Mouse (Mus musculus) forebrain, embryonic 15.5 days (tissue): ENCODE data around the gene Tcf7. TPM values are rescaled to one million over a fixed set of nuclear protein-coding genes. Genes with fewer than 3 reads are reported as not detected.

Experiments used
- ATAC-seq: fragments of 200-750 bp; cut with Nextera tagmentation; replicated peaks from 2 replicates; pipeline ENCODE4 v1.8.0; 2017; ENCODE audit warnings: mild to moderate bottlenecking, moderate TSS enrichment, moderate library complexity
- H3K27ac ChIP-seq: fragments of 300-500 bp; sonication (generic); replicated peaks from 2 replicates; pipeline ENCODE4 v1.5.1; 2015; ENCODE audit warnings: mild to moderate bottlenecking, inconsistent platforms
- H3K27me3 ChIP-seq: fragments of 300-500 bp; sonication (generic); 2 replicates; pipeline ENCODE4 v1.6.1; 2015; ENCODE audit warnings: inconsistent platforms
- H3K36me3 ChIP-seq: fragments of 300-500 bp; sonication (generic); 2 replicates; pipeline ENCODE4 v1.6.1; 2015; ENCODE audit warnings: mild to moderate bottlenecking, inconsistent platforms
- H3K4me1 ChIP-seq: fragments of 300-500 bp; sonication (generic); 2 replicates; pipeline ENCODE4 v1.6.1; 2015; ENCODE audit warnings: inconsistent platforms
- H3K4me2 ChIP-seq: fragments of 300-500 bp; sonication (generic); replicated peaks from 2 replicates; pipeline ENCODE4 v1.6.1; 2015; ENCODE audit warnings: mild to moderate bottlenecking, inconsistent platforms
- H3K4me3 ChIP-seq: fragments of 300-500 bp; sonication (generic); 2 replicates; pipeline ENCODE4 v1.5.1; 2015; ENCODE audit warnings: mild to moderate bottlenecking, inconsistent platforms
- H3K9ac ChIP-seq: fragments of 300-500 bp; sonication (generic); replicated peaks from 2 replicates; pipeline ENCODE4 v1.6.1; 2015; ENCODE audit warnings: mild to moderate bottlenecking, inconsistent platforms
- H3K9me3 ChIP-seq: fragments of 300-500 bp; sonication (generic); 2 replicates; pipeline ENCODE4 v1.6.1; 2016; ENCODE audit warnings: inconsistent platforms
- WGBS: fragments of 180-500 bp; shearing (Covaris S2); methylation state at CpG from one replicate; pipeline ENCODE4 v1.1.7; 2015; ENCODE audit warnings: mixed read lengths; 5-methylcytosine and 5-hydroxymethylcytosine counted together
- polyA plus RNA-seq: library from polyadenylated mRNA; unstranded; fragments of >200 nt; fragmentation: Nextera tagmentation; extraction: Ambion mirVana; gene quantifications from 2 replicates; pipeline ENCODE4 v1.2.1, GENCODE M21; 2015

Tcf7 gene
- polyA plus RNA-seq = 3.4 and 4.2 TPM in 2 replicates

DNA sequence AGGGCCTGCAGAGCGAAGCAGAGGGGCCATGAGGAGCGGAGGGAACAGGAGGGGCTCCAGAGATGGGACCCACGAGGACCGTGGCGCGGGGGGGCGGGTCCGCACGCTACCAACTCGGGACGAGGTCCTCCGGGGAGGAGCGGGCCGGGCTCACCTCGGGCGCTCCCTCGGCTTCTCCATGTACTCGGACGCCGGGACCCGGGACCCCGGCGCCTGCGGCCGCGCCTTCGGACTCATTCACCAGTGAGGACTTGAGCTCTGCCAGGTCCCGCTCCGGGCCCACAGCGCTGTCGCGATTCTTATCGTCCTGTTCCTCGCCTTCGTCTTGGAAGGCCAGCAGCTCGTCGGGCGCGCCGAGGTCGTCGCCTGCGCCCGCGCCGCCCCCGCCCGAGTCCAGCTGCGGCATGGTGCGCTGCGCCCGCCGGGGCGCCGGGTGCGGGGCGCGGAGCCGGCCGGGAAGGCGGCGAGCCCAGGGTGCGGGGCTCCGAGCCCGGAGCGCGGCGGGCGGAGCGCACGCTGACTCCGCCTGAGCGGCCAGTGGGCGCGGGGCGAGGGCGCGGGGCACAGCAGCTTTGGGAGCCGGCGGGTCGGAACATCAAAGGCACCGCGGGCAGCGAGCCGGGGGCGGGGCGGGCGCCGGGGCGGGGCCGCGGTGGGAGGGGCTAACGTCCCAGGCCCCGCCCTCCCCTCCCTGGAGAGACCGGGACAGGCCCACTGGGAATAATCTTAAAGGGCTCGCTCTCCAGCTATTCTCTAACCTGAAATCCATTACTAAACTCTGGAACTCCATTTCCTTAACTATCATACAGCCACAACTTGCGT, at the start of gene Tcf7:
TSS of gene Tcf7 (minus strand) at position 241 of the 822 bp plus-strand sequence.
- peak within 1 kb of the TSS; percentile 55 for H3K9ac ChIP-seq
- ATAC-seq = peak; percentile 79
- H3K4me2 ChIP-seq = peak within 1 kb of the TSS; percentile 88
- no peaks in the 10 kb centered on the region for H3K9me3 ChIP-seq
- H3K27me3 ChIP-seq = peaks cover 13% of the 10 kb centered on the region; the same call in 1 of the 2 replicates
- no peak within 1 kb of the TSS for H3K27ac ChIP-seq
- H3K36me3 ChIP-seq = no peaks in the 10 kb centered on the region
- peak within 1 kb of the TSS; percentile 76 for H3K4me3 ChIP-seq
- peaks cover 30% of the 10 kb centered on the region for H3K4me1 ChIP-seq
- WGBS = 2% methylated on average over 87 of the region's 97 CpGs

DNA sequence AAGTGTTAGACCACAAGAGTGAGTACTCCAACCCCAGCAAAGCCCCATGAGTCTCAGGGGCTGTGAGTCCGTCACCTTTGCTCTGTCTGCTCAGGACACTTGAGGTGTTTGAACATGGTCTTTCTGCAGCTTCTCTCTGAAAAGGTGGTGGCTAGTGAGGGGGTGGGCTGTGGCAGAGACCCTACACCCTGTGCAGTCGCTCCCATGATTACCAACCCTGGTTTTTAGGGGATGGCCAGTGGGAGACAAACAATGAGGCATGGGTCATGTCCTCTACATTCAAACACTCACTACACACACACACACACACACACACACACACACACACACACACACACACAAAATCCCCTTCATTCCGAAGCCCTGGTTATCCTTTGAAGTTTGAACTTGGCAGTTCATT, 44.5 kb upstream of the Tcf7 start:
- Histone ChIP-seq H3K9me3 (no peaks in the 10 kb centered on the region), H3K4me1 (peaks cover 1% of the 10 kb centered on the region; the same call in 1 of the 2 replicates), H3K9ac (no peak overlapping the region), H3K27ac (no peak overlapping the region), H3K36me3 (no peaks in the 10 kb centered on the region), H3K27me3 (no peaks in the 10 kb centered on the region), H3K4me2 (no peak overlapping the region), H3K4me3 (no peak overlapping the region)
- ATAC-seq = no peak
- 53% methylated on average over 3 of the region's 3 CpGs for WGBS

DNA sequence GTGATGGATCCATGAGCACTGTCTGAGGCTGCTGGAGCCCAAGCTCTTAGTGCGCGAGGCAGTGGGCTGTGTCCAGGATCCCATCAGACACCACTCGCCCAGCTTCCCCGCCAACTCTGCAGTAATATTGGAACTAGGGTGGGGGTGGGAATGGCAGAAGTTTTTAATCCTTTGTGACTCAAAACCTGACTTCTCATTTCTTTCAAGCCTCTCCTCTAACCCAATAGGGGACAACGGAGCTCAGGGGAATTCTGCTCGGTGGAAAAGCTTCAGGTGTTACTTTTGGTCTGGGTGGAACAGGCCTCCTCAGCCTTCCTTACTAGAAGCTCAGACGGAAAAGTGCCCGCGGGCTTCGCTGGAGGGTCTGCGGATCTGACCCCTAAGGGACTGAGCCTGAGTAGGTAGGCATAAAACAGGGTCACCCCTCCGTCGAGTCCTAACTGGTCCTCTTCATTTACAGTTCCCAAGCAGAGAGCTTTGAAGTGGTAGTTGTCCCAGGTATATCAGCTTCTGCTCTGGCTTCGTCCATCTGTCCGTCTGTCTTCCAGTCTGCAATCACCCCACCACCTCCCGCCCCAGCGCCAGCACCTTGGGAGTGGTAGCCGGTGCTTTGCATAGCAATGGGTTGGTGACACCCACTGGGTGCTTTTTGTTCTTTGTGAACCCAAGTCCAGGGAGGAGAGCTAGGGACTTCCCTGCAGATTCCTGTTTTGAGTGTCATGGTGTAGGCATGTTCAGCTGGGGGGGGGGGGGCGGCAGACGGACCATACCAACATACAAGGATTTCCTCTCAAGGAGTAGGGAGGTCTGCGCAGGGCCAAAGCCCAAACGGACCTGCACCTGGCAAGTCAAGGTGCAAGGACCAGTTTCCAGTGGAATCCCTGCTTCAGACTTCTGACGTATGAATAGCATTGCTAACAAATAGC, 41.9 kb upstream of the Tcf7 start:
- Histone ChIP-seq H3K4me2 (no peak overlapping the region), H3K9ac (no peak overlapping the region), H3K4me3 (no peak overlapping the region), H3K9me3 (no peaks in the 10 kb centered on the region), H3K36me3 (no peaks in the 10 kb centered on the region), H3K27ac (no peak overlapping the region), H3K4me1 (no peaks in the 10 kb centered on the region), H3K27me3 (no peaks in the 10 kb centered on the region)
- ATAC-seq = no peak
- WGBS = 60% methylated on average over 23 of the region's 23 CpGs

DNA sequence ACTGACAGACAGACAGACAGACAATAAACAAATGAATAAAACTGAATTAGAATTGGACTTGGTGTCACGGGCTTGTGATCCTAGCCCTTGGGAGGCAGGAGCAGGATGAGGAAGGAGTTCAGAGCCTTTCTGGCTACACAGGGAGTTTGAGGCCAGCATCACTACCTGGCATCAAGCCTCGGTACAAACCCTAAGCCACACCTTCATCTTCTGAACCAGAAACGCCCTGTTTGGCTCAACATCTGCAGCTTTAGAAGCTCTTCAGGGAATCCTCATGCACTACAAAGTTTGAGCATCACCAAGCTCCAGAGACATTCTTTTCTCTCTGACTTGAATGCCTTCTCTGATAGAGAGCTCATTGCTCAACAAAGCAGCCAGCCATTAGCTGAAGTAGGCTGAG, 38.7 kb upstream of the Tcf7 start:
- no peak overlapping the region for H3K4me3 ChIP-seq
- WGBS = 74% methylated on average over 3 of the region's 3 CpGs
- H3K36me3 ChIP-seq = no peaks in the 10 kb centered on the region
- H3K4me2 ChIP-seq = no peak overlapping the region
- no peak overlapping the region for H3K9ac ChIP-seq
- H3K27ac ChIP-seq = no peak overlapping the region
- no peaks in the 10 kb centered on the region for H3K27me3 ChIP-seq
- no peaks in the 10 kb centered on the region for H3K4me1 ChIP-seq
- no peaks in the 10 kb centered on the region for H3K9me3 ChIP-seq
- ATAC-seq = no peak

DNA sequence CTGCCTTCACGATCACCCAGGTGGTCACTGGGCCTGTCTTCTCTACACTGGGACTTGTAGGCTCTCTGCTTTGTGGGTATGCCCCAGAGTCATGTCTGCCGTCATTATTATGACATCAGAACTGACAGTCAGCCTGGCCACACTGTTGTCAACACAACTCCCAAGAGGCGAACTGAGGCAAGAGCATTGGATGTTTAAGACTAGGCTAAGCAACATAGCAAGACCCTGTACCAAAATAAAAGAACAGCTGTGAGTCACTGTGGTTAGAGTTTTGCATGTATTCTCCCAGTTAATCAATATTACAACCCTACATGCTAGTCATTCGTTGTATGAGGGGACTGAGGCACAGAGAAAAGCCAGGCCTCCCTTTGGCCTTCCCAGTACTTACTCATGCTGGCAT, 37.7 kb upstream of the Tcf7 start:
- no peaks in the 10 kb centered on the region for H3K4me1 ChIP-seq
- H3K9ac ChIP-seq = no peak overlapping the region
- H3K9me3 ChIP-seq = no peaks in the 10 kb centered on the region
- no peaks in the 10 kb centered on the region for H3K36me3 ChIP-seq
- ATAC-seq = no peak
- H3K4me3 ChIP-seq = no peak overlapping the region
- H3K27ac ChIP-seq = no peak overlapping the region
- no peaks in the 10 kb centered on the region for H3K27me3 ChIP-seq
- WGBS = 84% methylated on average over 4 of the region's 4 CpGs
- H3K4me2 ChIP-seq = no peak overlapping the region

DNA sequence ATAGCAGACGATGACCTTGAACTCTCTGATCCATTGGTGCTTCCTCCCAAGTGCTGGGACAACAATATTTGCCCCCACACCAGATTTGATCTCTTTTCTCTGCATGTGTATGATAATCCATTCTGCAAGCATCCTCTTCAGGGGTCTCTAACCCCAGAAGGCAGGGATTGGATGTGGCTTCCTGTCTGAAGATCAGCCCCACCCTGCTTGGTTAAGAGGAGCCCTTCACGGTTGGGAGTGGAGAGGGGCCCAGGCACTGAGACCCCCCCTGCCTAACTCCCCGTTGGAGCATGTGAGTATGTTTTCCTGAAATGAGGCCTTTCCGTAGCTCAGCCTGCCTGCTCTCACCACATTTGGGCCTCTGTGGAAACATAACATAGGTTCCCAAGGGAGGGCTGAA, 36.9 kb upstream of the Tcf7 start:
- Histone ChIP-seq H3K4me2 (no peak overlapping the region), H3K4me1 (no peaks in the 10 kb centered on the region), H3K27me3 (0 out of 2 replicates have a peak, but pooled peaks cover 4% of the 10 kb centered on the region), H3K4me3 (no peak overlapping the region), H3K27ac (no peak overlapping the region), H3K9ac (no peak overlapping the region), H3K36me3 (no peaks in the 10 kb centered on the region), H3K9me3 (no peaks in the 10 kb centered on the region)
- WGBS = 85% methylated on average over 4 of the region's 4 CpGs
- ATAC-seq = no peak

DNA sequence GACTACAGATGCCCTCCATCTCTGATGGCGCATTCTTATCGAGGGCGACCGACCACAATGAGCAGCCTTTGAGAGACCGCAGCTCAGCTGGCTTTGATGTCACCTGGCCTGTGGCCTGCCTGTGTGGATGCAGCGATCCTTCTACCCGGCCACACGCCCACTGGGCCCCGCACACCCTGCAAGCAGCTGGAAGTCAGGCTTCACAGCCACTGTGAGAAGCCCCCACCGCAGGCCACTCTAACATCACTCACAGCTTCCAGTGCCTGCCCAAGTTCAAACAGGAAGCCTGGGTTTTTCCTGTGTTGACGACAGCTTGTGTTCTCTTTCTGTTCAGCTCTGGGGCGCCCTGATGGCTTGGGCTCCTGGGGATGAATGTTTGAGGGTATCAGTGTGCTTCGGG, 35.6 kb upstream of the Tcf7 start:
- no peaks in the 10 kb centered on the region for H3K9me3 ChIP-seq
- no peaks in the 10 kb centered on the region for H3K36me3 ChIP-seq
- H3K27ac ChIP-seq = no peak overlapping the region
- no peak overlapping the region for H3K4me2 ChIP-seq
- no peaks in the 10 kb centered on the region for H3K4me1 ChIP-seq
- 0 out of 2 replicates have a peak, but pooled peaks cover 8% of the 10 kb centered on the region for H3K27me3 ChIP-seq
- H3K4me3 ChIP-seq = no peak overlapping the region
- no peak for ATAC-seq
- 75% methylated on average over 13 of the region's 13 CpGs for WGBS
- H3K9ac ChIP-seq = no peak overlapping the region

DNA sequence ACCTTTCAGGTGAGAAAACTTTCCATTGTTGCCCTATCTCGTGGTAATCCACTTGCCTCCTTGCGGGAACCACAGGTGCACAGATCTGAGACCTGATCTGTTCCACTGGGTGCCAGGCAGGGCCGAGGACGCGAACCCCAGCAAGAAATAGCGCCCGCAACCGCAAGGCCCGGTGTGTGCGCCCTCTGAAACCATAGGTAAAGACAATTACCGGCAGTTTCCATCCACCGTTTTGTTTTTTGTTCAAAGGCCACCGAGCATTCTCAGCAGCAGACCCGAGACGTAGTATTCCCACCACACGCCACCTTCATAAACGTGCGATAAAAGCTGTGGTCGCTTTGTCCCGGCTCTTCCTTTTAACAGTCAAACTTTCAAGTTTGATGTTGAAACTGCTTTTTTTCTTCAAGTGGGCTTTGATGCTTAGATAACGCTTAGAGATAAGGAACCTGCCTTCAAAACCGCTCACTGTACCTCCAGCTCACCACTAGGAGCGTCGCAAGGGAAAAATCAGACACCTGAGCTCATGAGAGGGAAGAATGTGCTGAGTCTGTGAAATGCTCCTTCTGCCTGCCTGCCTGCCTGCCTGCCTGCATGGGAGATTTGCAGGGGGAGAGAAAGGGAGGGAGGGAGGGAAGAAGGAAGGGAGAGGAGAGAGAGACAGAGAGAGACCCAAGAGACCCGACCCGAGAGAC, 31.4 kb upstream of the Tcf7 start:
- Histone ChIP-seq H3K27ac (no peak overlapping the region), H3K9me3 (no peaks in the 10 kb centered on the region), H3K4me3 (no peak overlapping the region), H3K9ac (no peak overlapping the region), H3K36me3 (no peaks in the 10 kb centered on the region), H3K27me3 (0 out of 2 replicates have a peak, but pooled peaks cover 8% of the 10 kb centered on the region), H3K4me2 (no peak overlapping the region), H3K4me1 (no peaks in the 10 kb centered on the region)
- 15% methylated on average over 26 of the region's 26 CpGs for WGBS
- ATAC-seq = no peak

DNA sequence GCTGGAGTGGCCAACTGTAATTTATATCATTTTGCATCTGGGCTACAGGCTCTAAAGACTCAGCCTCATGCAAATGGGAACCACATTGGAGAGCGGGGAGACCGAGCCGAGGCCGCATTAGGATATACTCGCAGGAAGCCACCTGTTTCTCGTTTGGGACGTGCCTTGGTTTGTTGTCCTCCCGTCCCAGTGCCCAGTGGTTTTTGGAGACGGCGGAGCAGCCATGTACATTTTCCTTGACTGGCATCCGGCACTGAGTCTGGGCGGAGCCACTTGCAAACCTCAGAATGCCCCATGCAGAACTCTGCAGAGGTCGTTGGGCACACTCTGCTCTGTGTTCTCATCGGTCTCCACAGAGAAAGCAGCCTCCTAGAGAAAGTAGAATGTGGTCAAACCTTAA, 27.9 kb upstream of the Tcf7 start:
- 0 out of 2 replicates have a peak, but pooled peaks cover 8% of the 10 kb centered on the region for H3K27me3 ChIP-seq
- no peak overlapping the region for H3K9ac ChIP-seq
- WGBS = 79% methylated on average over 14 of the region's 14 CpGs

DNA sequence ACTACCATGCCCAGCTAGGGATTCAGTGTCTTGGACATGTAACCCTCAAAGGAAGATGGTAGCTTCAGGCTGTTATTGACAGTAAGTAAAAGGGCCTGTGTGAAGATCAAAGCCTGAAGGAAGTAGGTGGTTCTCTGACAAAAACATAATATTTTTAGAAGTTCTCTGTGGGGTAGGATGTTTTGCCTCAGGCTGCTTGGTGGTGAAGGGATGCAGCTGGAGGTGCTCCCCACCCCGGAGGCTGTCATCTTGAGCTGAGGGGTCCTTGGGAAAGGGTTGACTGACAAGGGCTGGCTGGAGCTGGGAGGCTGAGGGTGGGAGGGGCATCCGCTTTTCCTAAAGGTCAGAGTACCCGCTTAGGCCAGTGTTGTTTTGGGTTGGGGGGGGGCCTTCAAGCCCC, 26.7 kb upstream of the Tcf7 start:
- no peak overlapping the region for H3K9ac ChIP-seq
- H3K4me1 ChIP-seq = no peaks in the 10 kb centered on the region
- WGBS = 75% methylated on average over 3 of the region's 3 CpGs
- 0 out of 2 replicates have a peak, but pooled peaks cover 5% of the 10 kb centered on the region for H3K27me3 ChIP-seq
- no peak overlapping the region for H3K27ac ChIP-seq
- no peak for ATAC-seq
- H3K36me3 ChIP-seq = no peaks in the 10 kb centered on the region
- no peak overlapping the region for H3K4me2 ChIP-seq
- H3K4me3 ChIP-seq = no peak overlapping the region
- H3K9me3 ChIP-seq = no peaks in the 10 kb centered on the region

More for the DNA sequence above, 27.9 kb upstream of the Tcf7 start:
- no peaks in the 10 kb centered on the region for H3K36me3 ChIP-seq
- ATAC-seq = no peak
- no peak overlapping the region for H3K27ac ChIP-seq
- H3K9me3 ChIP-seq = no peaks in the 10 kb centered on the region
- no peak overlapping the region for H3K4me3 ChIP-seq
- no peaks in the 10 kb centered on the region for H3K4me1 ChIP-seq
- no peak overlapping the region for H3K4me2 ChIP-seq

DNA sequence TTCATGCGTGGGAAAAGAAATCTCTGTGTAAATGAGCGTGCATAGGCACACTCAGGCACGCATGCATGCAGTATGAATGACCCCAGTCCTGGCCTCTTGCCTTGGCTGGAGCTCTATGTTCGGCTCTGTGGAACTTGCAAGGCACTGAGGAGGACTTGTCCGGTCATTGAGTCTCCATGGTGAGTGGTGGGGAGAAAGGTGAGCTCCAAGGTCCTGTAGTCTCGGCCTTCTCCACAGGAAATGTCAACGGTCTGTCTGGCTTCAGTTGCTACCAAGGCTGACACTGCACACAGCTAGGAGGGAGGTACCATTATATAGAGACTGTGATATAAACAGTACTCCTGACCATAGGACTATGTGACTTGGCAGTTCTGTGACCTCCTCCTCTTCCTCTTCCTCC, 23.6 kb upstream of the Tcf7 start:
- ATAC-seq = no peak
- Histone ChIP-seq H3K36me3 (no peaks in the 10 kb centered on the region), H3K4me1 (no peaks in the 10 kb centered on the region), H3K27me3 (no peaks in the 10 kb centered on the region), H3K9me3 (no peaks in the 10 kb centered on the region), H3K27ac (no peak overlapping the region), H3K4me2 (no peak overlapping the region), H3K4me3 (no peak overlapping the region), H3K9ac (no peak overlapping the region)
- 87% methylated on average over 7 of the region's 7 CpGs for WGBS

DNA sequence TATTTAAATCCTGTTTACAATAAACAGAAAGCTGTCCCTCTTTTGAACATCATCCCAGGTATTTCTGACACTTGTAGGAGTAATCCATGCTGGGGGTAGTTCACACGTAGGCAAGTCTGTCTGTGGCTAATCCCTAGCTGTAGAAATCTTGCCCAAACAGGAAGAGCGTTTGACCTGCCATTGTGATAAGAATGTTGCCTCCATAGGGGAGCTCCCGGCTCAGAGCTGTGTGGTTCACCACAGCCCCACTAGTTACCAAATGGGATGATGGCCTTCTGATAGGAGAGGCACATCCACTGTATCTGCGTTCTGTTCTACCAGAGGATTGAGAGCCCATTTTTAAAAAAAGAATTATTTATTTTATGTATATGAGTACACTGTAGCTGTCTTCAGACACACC, 22.5 kb upstream of the Tcf7 start:
- Histone ChIP-seq H3K9me3 (no peaks in the 10 kb centered on the region), H3K36me3 (no peaks in the 10 kb centered on the region), H3K4me1 (no peaks in the 10 kb centered on the region), H3K4me2 (no peak overlapping the region), H3K9ac (no peak overlapping the region), H3K4me3 (no peak overlapping the region), H3K27me3 (no peaks in the 10 kb centered on the region), H3K27ac (no peak overlapping the region)
- no peak for ATAC-seq
- WGBS = 62% methylated on average over 4 of the region's 4 CpGs
